Mouse (Mus musculus) spleen, adult 2 months (tissue): ENCODE results near the gene Hyls1. TPM values are rescaled to one million over a fixed set of nuclear protein-coding genes. Genes with fewer than 3 reads are reported as not detected.
A peak's percentile ranks its signal among the peaks of the same experiment; 100 is the strongest.

ENCODE experiments used
- DNase-seq, 2 experiments: peaks; one replicate each; pipeline versions ENCODE4 v3.0.0 to v3.0.0-alpha.2; 2012 to 2021; ENCODE audit warnings: low spot score in 2 of 2, low read depth in 1 of 2
- H3K27ac ChIP-seq: fragments of 200-500 bp; 2 replicates; pipeline ENCODE4 v1.5.1; 2012; ENCODE audit warnings: low read length, inconsistent platforms; ENCODE audit not compliant: insufficient read depth
- H3K27me3 ChIP-seq: fragments of 200-500 bp; 2 replicates; pipeline ENCODE4 v1.6.1; 2012; ENCODE audit warnings: mild to moderate bottlenecking, moderate library complexity, low read length, inconsistent platforms; ENCODE audit not compliant: control insufficient read depth, insufficient read depth
- H3K36me3 ChIP-seq: fragments of 200-500 bp; 2 replicates; pipeline ENCODE4 v1.6.1; 2012; ENCODE audit warnings: mild to moderate bottlenecking, low read length, inconsistent platforms; ENCODE audit not compliant: control insufficient read depth, insufficient read depth
- H3K4me1 ChIP-seq: fragments of 200-500 bp; 2 replicates; pipeline ENCODE4 v1.6.1; 2011; ENCODE audit warnings: inconsistent platforms; ENCODE audit not compliant: control insufficient read depth, insufficient read depth, insufficient read length
- H3K4me3 ChIP-seq: fragments of 200-500 bp; 2 replicates; pipeline ENCODE4 v1.5.1; 2011; ENCODE audit warnings: mild to moderate bottlenecking, inconsistent platforms; ENCODE audit not compliant: insufficient read depth, insufficient read length; ENCODE audit errors: extremely low read depth
- CTCF ChIP-seq: fragments of 200-500 bp; IDR thresholded peaks from 2 replicates; pipeline ENCODE4 v1.5.1; 2011; ENCODE audit warnings: mild to moderate bottlenecking, inconsistent platforms; ENCODE audit not compliant: insufficient read depth, insufficient read length, insufficient replicate concordance; ENCODE audit errors: extremely low read depth
- POLR2A ChIP-seq: fragments of 200-500 bp; IDR thresholded peaks from 2 replicates; pipeline ENCODE4 v1.6.1; 2011; ENCODE audit warnings: low read depth, low read length, inconsistent platforms
- WGBS: fragments of 180-500 bp; shearing (Covaris S2); methylation state at CpG from one replicate; pipeline ENCODE4 v1.1.7; 2018; 5-methylcytosine and 5-hydroxymethylcytosine counted together
- polyA plus RNA-seq: library from polyadenylated mRNA; depleted of rRNA; stranded (reverse); fragments of >200 nt; gene quantifications from 2 replicates; pipeline ENCODE4 v1.2.3, GENCODE M21; 2012

Gene Hyls1
- polyA plus RNA-seq, 1 experiment, result 1.1 TPM

DNA sequence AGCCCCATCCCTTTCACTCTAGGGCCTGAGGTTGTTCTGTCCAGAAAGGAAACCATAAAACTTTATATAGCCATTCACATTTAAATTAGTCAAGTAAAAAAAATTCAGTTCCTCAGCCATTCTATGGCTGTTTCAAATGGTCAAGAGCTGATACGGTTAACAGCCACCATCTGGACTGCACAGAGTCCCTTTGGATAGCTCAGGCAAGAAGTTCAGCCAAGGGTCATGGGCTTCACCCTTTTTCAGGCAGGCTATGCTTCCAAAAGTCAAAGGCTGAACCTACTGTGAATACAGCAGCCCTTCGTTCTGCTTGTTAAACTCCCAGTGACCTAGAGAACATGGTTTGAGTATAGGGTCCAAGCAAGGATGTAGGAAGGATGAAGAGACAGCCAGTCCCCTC, 25.5 kb downstream of the Hyls1 start:
- H3K4me3 ChIP-seq, result no peak overlapping the region
- no peak overlapping the region for H3K27ac ChIP-seq
- no peak for DNase-seq
- whole genome bisulfite sequencing, result 85% methylated on average over 2 of the region's 2 CpGs
- H3K4me1 ChIP-seq, result no peaks in the 10 kb centered on the region; the same call in 1 of the 2 replicates
- H3K36me3 ChIP-seq, result no peaks in the 10 kb centered on the region
- TF ChIP-seq CTCF, result no peak
- H3K27me3 ChIP-seq, result no peaks in the 10 kb centered on the region

GRCm38 (mm10) chr9:35543099-35543860, 26.9 kb downstream of the Hyls1 start:
- Histone ChIP-seq H3K27me3 (no peaks in the 10 kb centered on the region), H3K4me3 (no peak overlapping the region), H3K4me1 (no peaks in the 10 kb centered on the region; the same call in 1 of the 2 replicates), H3K36me3 (no peaks in the 10 kb centered on the region), H3K27ac (no peak overlapping the region)
- WGBS, result 72% methylated on average over 14 of the region's 14 CpGs
- DNase-seq, result no peak
- no peak for TF ChIP-seq POLR2A
- TF ChIP-seq CTCF, result no peak

DNA sequence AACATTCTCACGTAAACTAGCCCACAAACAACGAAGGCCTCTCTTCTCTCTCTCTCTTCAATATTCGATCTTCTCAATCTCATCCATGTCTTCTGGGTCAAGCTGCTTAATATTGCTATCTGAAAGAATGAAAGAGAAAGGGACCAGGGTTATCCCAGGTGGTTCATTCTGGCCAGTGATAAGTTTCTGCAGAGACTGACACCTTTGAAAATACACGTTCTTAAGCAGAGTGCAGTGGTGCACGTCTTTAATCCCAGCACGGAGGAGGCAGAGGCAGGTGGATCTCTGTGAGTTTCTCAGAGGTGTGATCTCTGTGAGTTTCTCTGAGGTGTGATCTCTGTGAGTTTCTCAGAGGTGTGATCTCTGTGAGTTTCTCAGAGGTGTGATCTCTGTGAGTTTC, 28.3 kb downstream of the Hyls1 start:
- DNase-seq, result no peak
- WGBS, result 72% methylated on average over 6 of the region's 6 CpGs
- H3K27me3 ChIP-seq, result no peaks in the 10 kb centered on the region
- no peak overlapping the region for H3K4me3 ChIP-seq
- no peak for TF ChIP-seq POLR2A
- TF ChIP-seq CTCF, result no peak
- no peak overlapping the region for H3K27ac ChIP-seq
- no peaks in the 10 kb centered on the region for H3K36me3 ChIP-seq
- no peaks in the 10 kb centered on the region; the same call in 1 of the 2 replicates for H3K4me1 ChIP-seq

GRCm38 (mm10) chr9:35541488-35541887, 28.7 kb downstream of the Hyls1 start:
- DNase-seq, result peak; percentile 53 to 77
- H3K4me3 ChIP-seq, result no peak overlapping the region
- no peak overlapping the region for H3K27ac ChIP-seq
- H3K36me3 ChIP-seq, result no peaks in the 10 kb centered on the region
- no peaks in the 10 kb centered on the region; the same call in 1 of the 2 replicates for H3K4me1 ChIP-seq
- no peak for TF ChIP-seq POLR2A
- TF ChIP-seq CTCF, result peak; percentile 38; the same call in 1 of the 2 replicates
- H3K27me3 ChIP-seq, result no peaks in the 10 kb centered on the region
- WGBS, result 13% methylated on average over 6 of the region's 6 CpGs

DNA sequence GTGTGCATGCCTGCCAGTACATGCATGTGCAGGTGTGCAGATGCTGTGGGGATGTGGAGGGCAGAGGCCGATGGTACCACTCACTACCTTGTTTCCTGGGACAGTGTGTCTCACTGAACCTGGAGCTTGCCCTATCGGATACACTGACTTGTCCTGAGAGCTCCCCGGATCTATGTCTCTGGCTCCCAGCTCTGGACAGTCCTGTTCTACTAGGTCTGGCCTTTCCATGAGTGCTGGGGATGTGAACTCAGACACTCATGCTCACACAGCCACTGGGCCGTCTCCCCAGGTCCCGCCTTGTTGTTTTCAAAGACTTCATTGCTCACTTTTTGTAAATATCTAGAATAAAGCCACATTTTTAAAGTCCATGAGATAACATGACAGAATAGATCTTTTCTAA, 29.2 kb downstream of the Hyls1 start:
- 91% methylated on average over 5 of the region's 5 CpGs for WGBS
- TF ChIP-seq POLR2A, result no peak
- TF ChIP-seq CTCF, result no peak
- Histone ChIP-seq H3K4me1 (no peaks in the 10 kb centered on the region), H3K27me3 (no peaks in the 10 kb centered on the region), H3K27ac (no peak overlapping the region), H3K4me3 (no peak overlapping the region), H3K36me3 (no peaks in the 10 kb centered on the region)
- no peak for DNase-seq

DNA sequence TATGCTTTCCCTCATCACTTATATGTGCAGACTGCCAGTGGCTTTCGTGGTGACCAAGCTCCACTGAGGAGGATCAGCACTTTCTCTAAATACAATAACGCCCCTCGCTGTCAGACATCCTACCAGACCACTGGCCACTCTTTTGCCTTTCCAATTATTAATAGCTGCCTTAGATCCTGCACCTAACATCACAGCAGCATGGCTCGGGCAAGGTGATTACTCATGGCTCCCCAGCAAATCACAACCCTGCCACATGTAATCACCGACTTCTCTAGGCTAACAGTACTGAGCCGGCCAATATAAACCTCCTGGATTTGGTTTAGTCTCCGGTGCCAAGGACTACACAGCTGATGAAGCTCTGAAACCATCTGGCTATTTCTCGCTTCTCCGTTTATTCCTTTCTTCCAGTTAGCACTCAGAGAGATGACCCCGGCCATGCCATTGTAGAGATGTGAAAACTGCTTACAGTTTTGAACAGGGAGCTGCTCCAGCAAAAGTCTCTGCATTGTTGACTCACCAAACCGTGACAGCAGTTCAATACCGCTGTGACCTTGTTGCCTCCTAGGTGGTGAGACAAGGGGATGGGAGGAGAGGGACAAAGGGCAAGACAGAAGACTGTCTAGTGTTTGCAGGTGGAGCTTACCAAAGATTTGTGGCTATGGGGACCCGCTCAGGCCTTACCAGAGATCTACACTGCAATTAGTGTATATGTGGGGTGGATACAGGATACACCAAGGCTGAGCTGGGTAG, 31.0 kb downstream of the Hyls1 start:
- no peaks in the 10 kb centered on the region for H3K27me3 ChIP-seq
- 93% methylated on average over 13 of the region's 13 CpGs for whole genome bisulfite sequencing
- no peak for TF ChIP-seq POLR2A
- TF ChIP-seq CTCF, result no peak
- H3K27ac ChIP-seq, result no peak overlapping the region
- no peaks in the 10 kb centered on the region for H3K36me3 ChIP-seq
- H3K4me1 ChIP-seq, result no peaks in the 10 kb centered on the region
- DNase-seq, result no peak
- H3K4me3 ChIP-seq, result no peak overlapping the region

DNA sequence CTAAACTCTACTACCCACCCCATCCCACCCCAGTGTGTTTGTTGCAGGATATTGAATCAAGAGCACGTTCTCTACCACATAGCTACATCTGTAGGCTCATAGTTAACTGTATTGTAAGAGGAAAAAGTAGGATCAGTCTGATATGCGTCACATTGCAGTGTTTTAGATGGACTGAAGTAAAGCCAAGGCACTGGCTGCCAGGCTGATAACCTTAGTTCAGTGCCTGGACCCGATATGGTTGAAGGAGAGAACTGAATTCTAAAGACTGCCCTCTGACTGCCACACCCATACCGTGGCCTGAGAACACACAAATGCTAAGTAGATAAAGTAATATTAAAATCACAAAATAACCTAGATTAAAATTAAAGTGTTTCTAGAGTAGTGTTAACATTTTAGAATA, 34.3 kb downstream of the Hyls1 start:
- TF ChIP-seq POLR2A (no peak), CTCF (no peak)
- Histone ChIP-seq H3K27ac (no peak overlapping the region), H3K4me3 (no peak overlapping the region), H3K36me3 (no peaks in the 10 kb centered on the region), H3K27me3 (no peaks in the 10 kb centered on the region), H3K4me1 (no peaks in the 10 kb centered on the region)
- DNase-seq, result no peak
- WGBS, result 80% methylated on average over 4 of the region's 4 CpGs
